Mouse (Mus musculus) heart, embryonic 16.5 days (tissue): ENCODE measurements at regions not wholly inside any gene's neighbourhood (a gene's known extent, or its start where the extent isn't known, plus 50 kb on each side); places are given as distances from the start of the nearest gene placed in this dataset.

ENCODE experiments used
- ATAC-seq: fragments of 200-750 bp; cut with Nextera tagmentation; replicated peaks from 2 replicates; pipeline ENCODE4 v1.8.0; 2017; ENCODE audit warnings: moderate number of reproducible peaks; ENCODE audit not compliant: insufficient read depth, low FRiP score; ENCODE audit errors: extremely low read depth
- H3K27ac ChIP-seq: fragments of 300-500 bp; sonication (generic); 2 replicates; pipeline ENCODE4 v1.5.1; 2014; ENCODE audit warnings: mild to moderate bottlenecking, low read length, control low read depth, moderate library complexity
- H3K27me3 ChIP-seq: fragments of 300-500 bp; sonication (generic); 2 replicates; pipeline ENCODE4 v1.6.1; 2014; ENCODE audit warnings: low read length, mixed read lengths; ENCODE audit not compliant: control insufficient read depth, insufficient read depth
- H3K36me3 ChIP-seq: fragments of 300-500 bp; sonication (generic); 2 replicates; pipeline ENCODE4 v1.6.1; 2014; ENCODE audit not compliant: control insufficient read depth, insufficient read depth
- H3K4me1 ChIP-seq: fragments of 300-500 bp; sonication (generic); 2 replicates; pipeline ENCODE4 v1.6.1; 2014; ENCODE audit warnings: low read length, mixed read lengths; ENCODE audit not compliant: control insufficient read depth, insufficient read depth
- H3K4me2 ChIP-seq: fragments of 300-500 bp; sonication (generic); 2 replicates; pipeline ENCODE4 v1.6.1; 2014; ENCODE audit warnings: low read depth, mild to moderate bottlenecking, control low read depth, low read length
- H3K4me3 ChIP-seq: fragments of 300-500 bp; sonication (generic); 2 replicates; pipeline ENCODE4 v1.5.1; 2014; ENCODE audit warnings: mild to moderate bottlenecking, control low read depth, low read length
- H3K9ac ChIP-seq: fragments of 300-500 bp; sonication (generic); 2 replicates; pipeline ENCODE4 v1.6.1; 2014; ENCODE audit warnings: low read length, control low read depth
- H3K9me3 ChIP-seq: fragments of 300-500 bp; sonication (generic); replicated peaks from 2 replicates; pipeline ENCODE4 v1.6.1; 2016; ENCODE audit warnings: low read length; ENCODE audit not compliant: control insufficient read depth
- WGBS: fragments of 180-500 bp; shearing (Covaris S2); extraction: QIAGEN DNeasy Blood & Tissue Kit; methylation state at CpG from one replicate; pipeline ENCODE4 v1.1.7; 2014; 5-methylcytosine and 5-hydroxymethylcytosine counted together

- ATAC-seq = no peak
- no peak overlapping the region for H3K27ac ChIP-seq
- H3K36me3 ChIP-seq = no peaks in the 10 kb centered on the region
- H3K4me3 ChIP-seq = no peak overlapping the region
- no peak overlapping the region for H3K9ac ChIP-seq
- no peaks in the 10 kb centered on the region for H3K27me3 ChIP-seq
- peaks cover 3% of the 10 kb centered on the region; the same call in 1 of the 2 replicates for H3K4me1 ChIP-seq
- no peak overlapping the region for H3K4me2 ChIP-seq
- no peaks in the 10 kb centered on the region for H3K9me3 ChIP-seq
- 53% methylated on average over 10 of the region's 10 CpGs for WGBS
Observed at GRCm38 (mm10) chr14:24617393-24617861, 130.5 kb downstream of the Rps24 start.

GRCm38 (mm10) chr14:24618226-24619038 lies 131.5 kb downstream of the Rps24 start:
- Histone ChIP-seq H3K36me3 (no peaks in the 10 kb centered on the region), H3K9ac (no peak overlapping the region), H3K27me3 (no peaks in the 10 kb centered on the region), H3K4me1 (no peaks in the 10 kb centered on the region; the same call in 1 of the 2 replicates), H3K27ac (no peak overlapping the region), H3K9me3 (no peaks in the 10 kb centered on the region), H3K4me2 (no peak overlapping the region), H3K4me3 (no peak overlapping the region)
- peak; percentile 78 for ATAC-seq
- WGBS = 32% methylated on average over 16 of the region's 16 CpGs

GRCm38 (mm10) chr14:24631994-24632393 lies 145.1 kb downstream of the Rps24 start:
- Histone ChIP-seq H3K27ac (no peak overlapping the region), H3K36me3 (no peaks in the 10 kb centered on the region), H3K9ac (no peak overlapping the region), H3K4me2 (no peak overlapping the region), H3K9me3 (0 out of 2 replicates have a peak, but pooled peaks cover under 1% of the 10 kb centered on the region), H3K4me3 (no peak overlapping the region), H3K27me3 (no peaks in the 10 kb centered on the region), H3K4me1 (0 out of 2 replicates have a peak, but pooled peaks cover 2% of the 10 kb centered on the region)
- 91% methylated on average over 1 of the region's 1 CpGs for WGBS
- no peak for ATAC-seq

- Histone ChIP-seq H3K36me3 (no peaks in the 10 kb centered on the region), H3K9ac (no peak overlapping the region), H3K27me3 (no peaks in the 10 kb centered on the region), H3K27ac (no peak overlapping the region), H3K4me2 (no peak overlapping the region), H3K4me3 (no peak overlapping the region), H3K9me3 (no peaks in the 10 kb centered on the region), H3K4me1 (no peaks in the 10 kb centered on the region)
- no peak for ATAC-seq
- WGBS = 56% methylated on average over 5 of the region's 5 CpGs
Observed at GRCm38 (mm10) chr14:24641853-24642252, 154.9 kb downstream of the Rps24 start.

- H3K4me1 ChIP-seq = no peaks in the 10 kb centered on the region
- no peak for ATAC-seq
- no peak overlapping the region for H3K27ac ChIP-seq
- no peaks in the 10 kb centered on the region for H3K27me3 ChIP-seq
- no peaks in the 10 kb centered on the region for H3K9me3 ChIP-seq
- H3K4me3 ChIP-seq = no peak overlapping the region
- H3K4me2 ChIP-seq = no peak overlapping the region
- no peaks in the 10 kb centered on the region for H3K36me3 ChIP-seq
- H3K9ac ChIP-seq = no peak overlapping the region
- WGBS = 54% methylated on average over 6 of the region's 6 CpGs
Observed at GRCm38 (mm10) chr14:24644117-24644808, 157.3 kb downstream of the Rps24 start.

- no peaks in the 10 kb centered on the region for H3K27me3 ChIP-seq
- no peak overlapping the region for H3K4me2 ChIP-seq
- H3K4me3 ChIP-seq = no peak overlapping the region
- H3K36me3 ChIP-seq = no peaks in the 10 kb centered on the region
- no peak overlapping the region for H3K27ac ChIP-seq
- 82% methylated on average over 6 of the region's 6 CpGs for WGBS
- H3K9me3 ChIP-seq = no peaks in the 10 kb centered on the region
- no peak overlapping the region for H3K9ac ChIP-seq
- ATAC-seq = no peak
- no peaks in the 10 kb centered on the region for H3K4me1 ChIP-seq
Observed at GRCm38 (mm10) chr14:24646239-24646848, 159.4 kb downstream of the Rps24 start.

DNA sequence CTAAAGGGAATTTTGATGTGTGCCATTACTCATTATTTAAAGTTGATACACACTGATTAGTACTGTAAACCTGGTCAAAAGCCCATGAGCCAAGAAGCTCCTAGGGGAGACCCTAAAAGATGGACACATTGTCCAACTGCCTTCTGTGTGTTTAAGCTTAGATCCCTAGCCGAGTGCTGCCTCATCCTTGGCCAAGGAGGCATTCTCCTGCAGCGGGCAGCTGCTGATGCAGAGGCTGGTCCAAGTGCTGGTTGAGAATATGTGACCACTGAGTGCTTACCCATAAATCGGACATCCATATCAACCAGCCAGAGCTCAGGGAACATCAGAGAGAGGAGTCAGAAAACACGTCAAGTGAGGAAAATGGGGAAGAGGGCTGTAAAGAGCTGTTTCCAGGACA lies 160.8 kb downstream of the Rps24 start:
- Histone ChIP-seq H3K27ac (no peak overlapping the region), H3K4me3 (no peak overlapping the region), H3K9ac (no peak overlapping the region), H3K27me3 (no peaks in the 10 kb centered on the region), H3K4me1 (no peaks in the 10 kb centered on the region), H3K4me2 (no peak overlapping the region), H3K36me3 (no peaks in the 10 kb centered on the region), H3K9me3 (no peaks in the 10 kb centered on the region)
- WGBS = 85% methylated on average over 4 of the region's 4 CpGs
- ATAC-seq = no peak

DNA sequence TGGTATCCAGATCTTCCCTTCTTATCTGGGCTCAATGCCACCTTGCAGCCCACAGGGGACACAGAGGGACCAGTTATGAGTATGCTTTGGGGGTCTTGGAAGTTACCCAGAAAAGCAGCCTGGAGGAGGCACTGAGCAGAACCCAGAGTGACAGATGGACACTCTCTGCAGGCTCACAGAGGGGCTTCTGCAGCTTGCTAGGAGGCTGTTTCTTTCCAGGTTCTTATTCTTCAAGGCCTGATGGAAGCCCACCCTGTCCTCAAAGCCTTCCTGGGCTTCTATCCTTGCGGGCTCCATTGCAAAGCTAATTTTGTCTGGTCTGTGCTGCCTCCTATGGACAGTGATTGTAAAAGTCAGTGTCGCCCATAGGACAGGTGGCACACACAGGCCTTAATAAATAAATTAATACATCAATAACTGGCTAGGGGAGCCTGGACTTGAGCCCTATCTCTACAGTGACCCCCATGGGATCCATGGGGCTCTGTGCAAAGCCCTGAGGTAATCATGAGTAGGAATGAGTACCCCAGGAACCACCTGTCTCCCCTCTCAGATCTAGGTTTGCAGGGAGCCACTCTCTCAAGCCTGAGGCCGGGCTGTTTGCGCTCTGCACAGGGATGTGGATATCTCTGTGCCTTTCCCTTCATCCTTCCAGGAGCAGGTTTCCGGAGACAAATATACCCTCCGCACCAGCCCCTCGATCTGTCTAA lies 163.4 kb downstream of the Rps24 start:
- Histone ChIP-seq H3K9me3 (no peaks in the 10 kb centered on the region), H3K27me3 (no peaks in the 10 kb centered on the region), H3K27ac (no peak overlapping the region), H3K4me2 (no peak overlapping the region), H3K36me3 (no peaks in the 10 kb centered on the region), H3K9ac (no peak overlapping the region), H3K4me3 (no peak overlapping the region), H3K4me1 (no peaks in the 10 kb centered on the region)
- ATAC-seq = no peak
- 67% methylated on average over 7 of the region's 7 CpGs for WGBS
